Mouse (Mus musculus) thymus, adult 2 months (tissue): Measurements from ENCODE around the gene Coq2. TPM values are rescaled to one million over a fixed set of nuclear protein-coding genes. Genes with fewer than 3 reads are reported as not detected.

ENCODE experiments used
- DNase-seq: peaks from one replicate; pipeline ENCODE4 v3.0.0; 2021
- H3K27ac ChIP-seq: fragments of 200-500 bp; 2 replicates; pipeline ENCODE4 v1.5.1; 2012; ENCODE audit warnings: low read length, control low read depth; ENCODE audit not compliant: control insufficient read depth, insufficient read depth
- H3K27me3 ChIP-seq: fragments of 200-500 bp; 2 replicates; pipeline ENCODE4 v1.6.1; 2012; ENCODE audit warnings: mild to moderate bottlenecking, low read length, moderate library complexity, mixed read lengths; ENCODE audit not compliant: control insufficient read depth, insufficient read depth
- H3K36me3 ChIP-seq: fragments of 200-500 bp; 2 replicates; pipeline ENCODE4 v1.6.1; 2012; ENCODE audit warnings: mild to moderate bottlenecking, low read length, moderate library complexity; ENCODE audit not compliant: control insufficient read depth, insufficient read depth
- H3K4me1 ChIP-seq: fragments of 200-500 bp; replicated peaks from 2 replicates; pipeline ENCODE4 v1.6.1; 2012; ENCODE audit warnings: low read length; ENCODE audit not compliant: control insufficient read depth, insufficient read depth
- H3K4me3 ChIP-seq: fragments of 200-500 bp; 2 replicates; pipeline ENCODE4 v1.5.1; 2012; ENCODE audit warnings: mild to moderate bottlenecking, low read length, control low read depth, moderate library complexity; ENCODE audit not compliant: control insufficient read depth, insufficient read depth
- CTCF ChIP-seq: fragments of 200-500 bp; IDR thresholded peaks from 2 replicates; pipeline ENCODE4 v1.5.1; 2012; ENCODE audit warnings: mild to moderate bottlenecking, control low read depth, low read length, moderate library complexity, borderline replicate concordance; ENCODE audit not compliant: control insufficient read depth, poor library complexity, insufficient read depth; ENCODE audit errors: extremely low read depth
- POLR2A ChIP-seq: fragments of 200-500 bp; IDR thresholded peaks from 2 replicates; pipeline ENCODE4 v1.6.1; 2012; ENCODE audit warnings: mild to moderate bottlenecking, low read length, control low read depth, moderate library complexity; ENCODE audit not compliant: control insufficient read depth, poor library complexity, insufficient read depth; ENCODE audit errors: extremely low read depth
- WGBS: fragments of 180-500 bp; shearing (Covaris S2); methylation state at CpG from one replicate; pipeline ENCODE4 v1.1.7; 2018; 5-methylcytosine and 5-hydroxymethylcytosine counted together
- polyA plus RNA-seq: library from polyadenylated mRNA; depleted of rRNA; stranded (reverse); fragments of >200 nt; gene quantifications from 2 replicates; pipeline ENCODE4 v1.2.3, GENCODE M21; 2012

The Coq2 gene
- polyA plus RNA-seq, 1 experiment = 90.2 TPM

- WGBS = 96% methylated on average over 8 of the region's 8 CpGs
- no peak overlapping the region for H3K27ac ChIP-seq
- H3K4me3 ChIP-seq = no peak overlapping the region
Observed at GRCm38 (mm10) chr5:100706675-100707074, 31.7 kb upstream of the Coq2 start.

GRCm38 (mm10) chr5:100704272-100704671 lies 29.3 kb upstream of the Coq2 start:
- H3K4me1 ChIP-seq = no peaks in the 10 kb centered on the region
- TF ChIP-seq POLR2A (no peak), CTCF (no peak)
- no peak overlapping the region for H3K4me3 ChIP-seq
- no peak overlapping the region for H3K27ac ChIP-seq
- WGBS = 100% methylated on average over 2 of the region's 2 CpGs
- no peaks in the 10 kb centered on the region for H3K36me3 ChIP-seq
- DNase-seq = no peak
- H3K27me3 ChIP-seq = no peaks in the 10 kb centered on the region

More at GRCm38 (mm10) chr5:100706675-100707074, 31.7 kb upstream of the Coq2 start:
- Histone ChIP-seq H3K4me1 (no peaks in the 10 kb centered on the region), H3K27me3 (no peaks in the 10 kb centered on the region), H3K36me3 (no peaks in the 10 kb centered on the region)
- no peak for DNase-seq
- TF ChIP-seq POLR2A (no peak), CTCF (no peak)

- TF ChIP-seq POLR2A = no peak
- TF ChIP-seq CTCF = no peak
- Histone ChIP-seq H3K36me3 (no peaks in the 10 kb centered on the region), H3K4me3 (no peak overlapping the region), H3K4me1 (no peaks in the 10 kb centered on the region), H3K27ac (no peak overlapping the region), H3K27me3 (no peaks in the 10 kb centered on the region)
- 97% methylated on average over 3 of the region's 3 CpGs for WGBS
- DNase-seq = no peak
Observed at GRCm38 (mm10) chr5:100702325-100702724, 27.4 kb upstream of the Coq2 start.

GRCm38 (mm10) chr5:100700861-100701620 lies 26.1 kb upstream of the Coq2 start:
- DNase-seq = no peak
- Histone ChIP-seq H3K4me1 (no peaks in the 10 kb centered on the region), H3K27me3 (no peaks in the 10 kb centered on the region), H3K27ac (no peak overlapping the region), H3K36me3 (no peaks in the 10 kb centered on the region), H3K4me3 (no peak overlapping the region)
- 97% methylated on average over 12 of the region's 13 CpGs for WGBS
- TF ChIP-seq POLR2A (no peak), CTCF (no peak)

- no peak for TF ChIP-seq CTCF
- TF ChIP-seq POLR2A = no peak
- no peaks in the 10 kb centered on the region for H3K36me3 ChIP-seq
- H3K4me1 ChIP-seq = no peaks in the 10 kb centered on the region
- WGBS = 67% methylated on average over 2 of the region's 2 CpGs
- no peaks in the 10 kb centered on the region for H3K27me3 ChIP-seq
- no peak for DNase-seq
- H3K27ac ChIP-seq = no peak overlapping the region
- H3K4me3 ChIP-seq = no peak overlapping the region
Observed at GRCm38 (mm10) chr5:100697886-100698285, 22.9 kb upstream of the Coq2 start.

GRCm38 (mm10) chr5:100697398-100697797 lies 22.5 kb upstream of the Coq2 start:
- H3K4me3 ChIP-seq = no peak overlapping the region
- DNase-seq = no peak
- 60% methylated on average over 2 of the region's 2 CpGs for WGBS
- H3K4me1 ChIP-seq = no peaks in the 10 kb centered on the region
- H3K36me3 ChIP-seq = no peaks in the 10 kb centered on the region
- TF ChIP-seq CTCF = no peak
- no peak for TF ChIP-seq POLR2A
- H3K27ac ChIP-seq = no peak overlapping the region
- no peaks in the 10 kb centered on the region for H3K27me3 ChIP-seq

- no peak for TF ChIP-seq POLR2A
- TF ChIP-seq CTCF = no peak
Observed at GRCm38 (mm10) chr5:100685631-100686030, 10.7 kb upstream of the Coq2 start.

More at GRCm38 (mm10) chr5:100685631-100686030, 10.7 kb upstream of the Coq2 start:
- Histone ChIP-seq H3K4me3 (no peak overlapping the region), H3K27ac (no peak overlapping the region), H3K36me3 (no peaks in the 10 kb centered on the region), H3K4me1 (no peaks in the 10 kb centered on the region), H3K27me3 (no peaks in the 10 kb centered on the region)
- no peak for DNase-seq
- WGBS = 89% methylated on average over 4 of the region's 4 CpGs
